Mouse (Mus musculus): ENCODE results near the gene Szt2.

GRCm38 (mm10) chr4:118446415-118447153 is 37.5 kb upstream of the Szt2 start:
- TF ChIP-seq CTCF (IDR thresholded peaks at IDR 0.05; ENCODE audit: low read depth, low read length), result no peak
- TF ChIP-seq POLR2A (IDR thresholded peaks at IDR 0.05; ENCODE audit: borderline replicate concordance, low read depth, low read length), result no peak

Measured in bone marrow macrophage, adult 2 months (primary cell).